Mouse (Mus musculus): Measurements from ENCODE around the gene Ak5. TPM values are rescaled to one million over a fixed set of nuclear protein-coding genes. Genes with fewer than 3 reads are reported as not detected.
"Not testable (repeated sequence)": the region's sequence is repeated elsewhere in the genome, so short reads cannot be mapped to it uniquely, and the experiment has no call there.

Ak5 gene
- 1.3 TPM in 2 replicates for polyA plus RNA-seq (2015; fragmentation: Nextera tagmentation; extraction: Ambion mirVana)

- H3K36me3 ChIP-seq, result no peaks in the 10 kb centered on the region
- ATAC-seq (ENCODE audit: insufficient number of reproducible peaks, low FRiP score, low TSS enrichment, low read depth), result no peak
- H3K27ac ChIP-seq (replicated peaks), result no peak within 1 kb of the TSS
- WGBS, result 15% methylated on average over 1 of the region's 5 CpGs
- peaks cover 10% of the 10 kb centered on the region for H3K4me1 ChIP-seq
- peaks cover 37% of the 10 kb centered on the region for H3K27me3 ChIP-seq
- H3K4me3 ChIP-seq (replicated peaks), result peak within 1 kb of the TSS; percentile 51
- peak within 1 kb of the TSS; percentile 92 for H3K4me2 ChIP-seq (replicated peaks)
- no peaks in the 10 kb centered on the region for H3K9me3 ChIP-seq (replicated peaks)
- peak within 1 kb of the TSS; percentile 9; the same call in 1 of the 2 replicates for H3K9ac ChIP-seq
These were observed at the start of gene Ak5 for GRCm38 (mm10) chr3:152668239-152668638. Gene Ak5 (minus strand): TSS chr3:152668360.

- H3K9me3 ChIP-seq (replicated peaks), result no peaks in the 10 kb centered on the region
- H3K27ac ChIP-seq (replicated peaks), result no peak within 1 kb of the TSS
- peak within 1 kb of the TSS; percentile 74 for H3K4me3 ChIP-seq (replicated peaks)
- H3K4me1 ChIP-seq, result peaks cover 12% of the 10 kb centered on the region; the same call in 1 of the 2 replicates
- H3K9ac ChIP-seq, result peak within 1 kb of the TSS; percentile 71
- ATAC-seq (ENCODE audit: insufficient number of reproducible peaks, low FRiP score, low TSS enrichment, low read depth), result peak; percentile 84
- H3K4me2 ChIP-seq (replicated peaks), result peak within 1 kb of the TSS; percentile 80
- 1% methylated on average over 48 of the region's 48 CpGs for WGBS
- no peaks in the 10 kb centered on the region for H3K27me3 ChIP-seq
- no peaks in the 10 kb centered on the region for H3K36me3 ChIP-seq
These were observed 46.1 kb upstream of the Ak5 start, which contains the start of gene Pigk for GRCm38 (mm10) chr3:152713991-152714902. Gene Pigk (plus strand): TSS chr3:152714100.

- Histone ChIP-seq H3K4me2 (replicated peaks) (no peak overlapping the region), H3K4me3 (replicated peaks) (no peak overlapping the region), H3K4me1 (peaks cover 12% of the 10 kb centered on the region; the same call in 1 of the 2 replicates), H3K9me3 (replicated peaks) (no peaks in the 10 kb centered on the region), H3K9ac (no peak overlapping the region), H3K27me3 (no peaks in the 10 kb centered on the region), H3K36me3 (no peaks in the 10 kb centered on the region), H3K27ac (replicated peaks) (no peak overlapping the region)
- ATAC-seq (ENCODE audit: insufficient number of reproducible peaks, low FRiP score, low TSS enrichment, low read depth), result no peak
- WGBS, result 75% methylated on average over 4 of the region's 4 CpGs
These were observed 44.8 kb upstream of the Ak5 start for GRCm38 (mm10) chr3:152712957-152713356.

- Histone ChIP-seq H3K4me3 (replicated peaks) (no peak overlapping the region), H3K27ac (replicated peaks) (no peak overlapping the region), H3K9me3 (replicated peaks) (no peaks in the 10 kb centered on the region), H3K9ac (no peak overlapping the region), H3K4me2 (replicated peaks) (no peak overlapping the region), H3K36me3 (no peaks in the 10 kb centered on the region), H3K27me3 (no peaks in the 10 kb centered on the region), H3K4me1 (peaks cover 8% of the 10 kb centered on the region; the same call in 1 of the 2 replicates)
- 47% methylated on average over 3 of the region's 3 CpGs for WGBS
- ATAC-seq (ENCODE audit: insufficient number of reproducible peaks, low FRiP score, low TSS enrichment, low read depth), result no peak
These were observed 41.8 kb upstream of the Ak5 start for GRCm38 (mm10) chr3:152709936-152710335.

- no peaks in the 10 kb centered on the region for H3K9me3 ChIP-seq (replicated peaks)
These were observed 39.2 kb upstream of the Ak5 start for GRCm38 (mm10) chr3:152707321-152707823.

GRCm38 (mm10) chr3:152706901-152707300 lies 38.7 kb upstream of the Ak5 start:
- Histone ChIP-seq H3K27ac (replicated peaks) (no peak overlapping the region), H3K9ac (no peak overlapping the region), H3K4me1 (no peaks in the 10 kb centered on the region), H3K27me3 (no peaks in the 10 kb centered on the region), H3K9me3 (replicated peaks) (no peaks in the 10 kb centered on the region), H3K4me2 (replicated peaks) (no peak overlapping the region), H3K4me3 (replicated peaks) (no peak overlapping the region), H3K36me3 (no peaks in the 10 kb centered on the region)
- ATAC-seq (ENCODE audit: insufficient number of reproducible peaks, low FRiP score, low TSS enrichment, low read depth), result no peak
- WGBS, result 89% methylated on average over 2 of the region's 2 CpGs

More at GRCm38 (mm10) chr3:152707321-152707823, 39.2 kb upstream of the Ak5 start:
- ATAC-seq (ENCODE audit: insufficient number of reproducible peaks, low FRiP score, low TSS enrichment, low read depth), result no peak
- Histone ChIP-seq H3K27me3 (no peaks in the 10 kb centered on the region), H3K27ac (replicated peaks) (no peak overlapping the region), H3K36me3 (no peaks in the 10 kb centered on the region), H3K4me3 (replicated peaks) (no peak overlapping the region), H3K9ac (no peak overlapping the region), H3K4me1 (no peaks in the 10 kb centered on the region), H3K4me2 (replicated peaks) (no peak overlapping the region)
- 85% methylated on average over 5 of the region's 5 CpGs for WGBS

- no peaks in the 10 kb centered on the region for H3K27me3 ChIP-seq
- no peaks in the 10 kb centered on the region for H3K9me3 ChIP-seq (replicated peaks)
- no peak overlapping the region for H3K27ac ChIP-seq (replicated peaks)
- no peak overlapping the region for H3K9ac ChIP-seq
- WGBS, result 76% methylated on average over 5 of the region's 5 CpGs
- no peaks in the 10 kb centered on the region for H3K4me1 ChIP-seq
- H3K4me3 ChIP-seq (replicated peaks), result no peak overlapping the region
- H3K4me2 ChIP-seq (replicated peaks), result no peak overlapping the region
- H3K36me3 ChIP-seq, result no peaks in the 10 kb centered on the region
- ATAC-seq (ENCODE audit: insufficient number of reproducible peaks, low FRiP score, low TSS enrichment, low read depth), result no peak
These were observed 37.7 kb upstream of the Ak5 start for GRCm38 (mm10) chr3:152705826-152706225.

- Histone ChIP-seq H3K36me3 (no peaks in the 10 kb centered on the region), H3K27me3 (no peaks in the 10 kb centered on the region), H3K9ac (no peak overlapping the region), H3K4me2 (replicated peaks) (peak overlapping the region; percentile 24), H3K4me3 (replicated peaks) (peak overlapping the region; percentile 22), H3K9me3 (replicated peaks) (no peaks in the 10 kb centered on the region), H3K27ac (replicated peaks) (no peak overlapping the region), H3K4me1 (no peaks in the 10 kb centered on the region)
- WGBS, result 50% methylated on average over 8 of the region's 8 CpGs
- ATAC-seq (ENCODE audit: insufficient number of reproducible peaks, low FRiP score, low TSS enrichment, low read depth), result no peak
These were observed 34.2 kb upstream of the Ak5 start for GRCm38 (mm10) chr3:152702274-152702843.

- H3K9me3 ChIP-seq (replicated peaks); H3K27ac ChIP-seq (replicated peaks); H3K4me2 ChIP-seq (replicated peaks); H3K27me3 ChIP-seq; H3K36me3 ChIP-seq; H3K4me1 ChIP-seq; H3K9ac ChIP-seq; ATAC-seq (ENCODE audit: insufficient number of reproducible peaks, low FRiP score, low TSS enrichment, low read depth); H3K4me3 ChIP-seq (replicated peaks): not testable (repeated sequence)
- 85% methylated on average over 8 of the region's 8 CpGs for WGBS
These were observed 33.4 kb upstream of the Ak5 start for GRCm38 (mm10) chr3:152701536-152701935.

- Histone ChIP-seq H3K4me2 (replicated peaks) (no peak overlapping the region), H3K36me3 (no peaks in the 10 kb centered on the region), H3K27me3 (no peaks in the 10 kb centered on the region), H3K9me3 (replicated peaks) (no peaks in the 10 kb centered on the region), H3K27ac (replicated peaks) (no peak overlapping the region), H3K4me1 (no peaks in the 10 kb centered on the region), H3K4me3 (replicated peaks) (no peak overlapping the region), H3K9ac (no peak overlapping the region)
- WGBS, result 41% methylated on average over 8 of the region's 8 CpGs
- no peak for ATAC-seq (ENCODE audit: insufficient number of reproducible peaks, low FRiP score, low TSS enrichment, low read depth)
These were observed 31.1 kb upstream of the Ak5 start for GRCm38 (mm10) chr3:152699261-152699660.

- Histone ChIP-seq H3K9me3 (replicated peaks) (no peaks in the 10 kb centered on the region), H3K9ac (no peak overlapping the region), H3K27ac (replicated peaks) (no peak overlapping the region), H3K27me3 (no peaks in the 10 kb centered on the region), H3K4me2 (replicated peaks) (no peak overlapping the region), H3K4me1 (no peaks in the 10 kb centered on the region), H3K4me3 (replicated peaks) (no peak overlapping the region), H3K36me3 (no peaks in the 10 kb centered on the region)
- 80% methylated on average over 5 of the region's 5 CpGs for WGBS
- ATAC-seq (ENCODE audit: insufficient number of reproducible peaks, low FRiP score, low TSS enrichment, low read depth), result no peak
These were observed 29.9 kb upstream of the Ak5 start for GRCm38 (mm10) chr3:152698017-152698416.

Measured in embryonic facial prominence, embryonic 15.5 days (tissue).